Mouse (Mus musculus) forebrain, postnatal 0 days (tissue): Measurements from ENCODE around the gene Cbln3. TPM values are rescaled to one million over a fixed set of nuclear protein-coding genes. Genes with fewer than 3 reads are reported as not detected.

Experiments
- ATAC-seq: fragments of 200-750 bp; cut with Nextera tagmentation; 2 replicates; pipeline ENCODE4 v1.8.0; 2017; ENCODE audit warnings: mild to moderate bottlenecking, moderate library complexity
- DNase-seq: peaks from one replicate; pipeline ENCODE4 v3.0.0-alpha.2; 2015
- H3K27ac ChIP-seq: fragments of 300-500 bp; sonication (generic); 2 replicates; pipeline ENCODE4 v1.5.1; 2014; ENCODE audit warnings: low read depth, mild to moderate bottlenecking, antibody characterized with exemption, low read length, moderate library complexity, mixed read lengths
- H3K27me3 ChIP-seq: fragments of 300-500 bp; sonication (generic); 2 replicates; pipeline ENCODE4 v1.6.1; 2014; ENCODE audit warnings: mild to moderate bottlenecking, low read length, mixed read lengths; ENCODE audit not compliant: insufficient read depth
- H3K36me3 ChIP-seq: fragments of 300-500 bp; sonication (generic); 2 replicates; pipeline ENCODE4 v1.6.1; 2014; ENCODE audit warnings: mild to moderate bottlenecking, moderate library complexity; ENCODE audit not compliant: insufficient read depth
- H3K4me1 ChIP-seq: fragments of 300-500 bp; sonication (generic); 2 replicates; pipeline ENCODE4 v1.6.1; 2014; ENCODE audit warnings: antibody characterized with exemption; ENCODE audit not compliant: insufficient read depth
- H3K4me2 ChIP-seq: fragments of 300-500 bp; sonication (generic); 2 replicates; pipeline ENCODE4 v1.6.1; 2014; ENCODE audit warnings: low read depth, mild to moderate bottlenecking, moderate library complexity
- H3K4me3 ChIP-seq: fragments of 300-500 bp; sonication (generic); 2 replicates; pipeline ENCODE4 v1.5.1; 2014; ENCODE audit warnings: low read depth, low read length, mixed read lengths
- H3K9ac ChIP-seq: fragments of 300-500 bp; sonication (generic); 2 replicates; pipeline ENCODE4 v1.6.1; 2014; ENCODE audit warnings: mild to moderate bottlenecking
- H3K9me3 ChIP-seq: fragments of 300-500 bp; sonication (generic); 2 replicates; pipeline ENCODE4 v1.6.1; 2016; ENCODE audit warnings: low read length
- CTCF ChIP-seq: sonication (generic); IDR thresholded peaks from 2 replicates; pipeline ENCODE4 v1.5.1; 2016; ENCODE audit warnings: antibody characterized with exemption, control low read depth, low read depth
- WGBS: fragments of 180-500 bp; shearing (Covaris S2); extraction: QIAGEN DNeasy Blood & Tissue Kit; methylation state at CpG from one replicate; pipeline ENCODE4 v1.1.7; 2014; 5-methylcytosine and 5-hydroxymethylcytosine counted together
- polyA plus RNA-seq: library from polyadenylated mRNA; unstranded; fragments of >200 nt; fragmentation: Nextera tagmentation; extraction: Ambion mirVana; gene quantifications from 2 replicates; pipeline ENCODE4 v1.2.1, GENCODE M21; 2015
- total RNA-seq: library from RNA; depleted of rRNA; stranded (reverse); fragments of >200 nt; gene quantifications from 2 replicates; pipeline ENCODE4 v1.2.3, GENCODE M21; 2014

Gene Cbln3
- total and polyA plus RNA-seq, 2 experiments from 2014 or later, result 0.29 to 0.33 TPM

DNA sequence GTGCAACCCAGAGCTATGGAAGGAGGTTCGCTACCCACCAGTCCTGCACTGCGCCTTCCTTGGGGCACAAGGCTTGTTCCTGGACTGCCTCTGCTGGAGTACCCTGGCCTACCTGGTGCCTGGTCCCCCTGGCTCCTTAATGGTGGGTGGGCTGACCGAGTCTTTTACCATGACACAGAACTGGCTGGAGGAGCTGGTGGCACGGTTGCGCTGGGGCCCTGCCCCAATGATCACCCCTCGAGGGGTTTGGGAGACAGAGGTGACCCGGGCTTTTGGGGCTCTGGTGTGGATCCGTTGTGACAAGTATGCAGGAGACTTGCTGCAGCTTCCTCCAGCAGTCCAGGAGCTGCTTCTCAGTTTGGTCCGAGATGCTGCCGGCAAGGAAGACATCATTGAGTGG lies 21.2 kb downstream of the Cbln3 start:
- Histone ChIP-seq H3K27ac (no peak overlapping the region), H3K36me3 (peaks cover 37% of the 10 kb centered on the region)
- no peak for TF ChIP-seq CTCF

DNA sequence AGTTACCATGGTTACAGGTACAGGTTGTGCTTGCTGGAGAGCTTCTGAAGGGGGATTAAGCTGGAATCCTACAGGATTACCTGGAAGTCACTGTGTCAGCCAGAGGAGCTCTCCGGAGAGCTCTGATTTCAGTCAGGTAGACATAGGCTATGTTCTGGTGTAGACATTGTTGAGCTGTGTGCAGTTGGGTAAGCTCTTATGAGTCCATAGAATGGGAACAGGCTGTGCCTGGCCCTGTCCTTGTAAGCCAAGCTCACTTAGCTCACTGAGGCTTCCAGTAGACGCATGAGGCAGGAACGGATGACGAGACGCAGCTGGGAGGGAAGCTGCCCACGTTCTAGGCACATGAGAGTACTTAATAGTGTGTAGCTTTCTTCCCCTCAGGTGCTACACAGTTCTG lies 22.0 kb downstream of the Cbln3 start:
- no peak for ATAC-seq

More for the DNA sequence above, 21.2 kb downstream of the Cbln3 start:
- Histone ChIP-seq H3K4me3 (no peak overlapping the region), H3K4me1 (no peaks in the 10 kb centered on the region), H3K9me3 (no peaks in the 10 kb centered on the region), H3K27me3 (no peaks in the 10 kb centered on the region), H3K9ac (no peak overlapping the region), H3K4me2 (no peak overlapping the region)
- ATAC-seq (no peak), DNase-seq (no peak)
- 94% methylated on average over 10 of the region's 10 CpGs for WGBS

DNA sequence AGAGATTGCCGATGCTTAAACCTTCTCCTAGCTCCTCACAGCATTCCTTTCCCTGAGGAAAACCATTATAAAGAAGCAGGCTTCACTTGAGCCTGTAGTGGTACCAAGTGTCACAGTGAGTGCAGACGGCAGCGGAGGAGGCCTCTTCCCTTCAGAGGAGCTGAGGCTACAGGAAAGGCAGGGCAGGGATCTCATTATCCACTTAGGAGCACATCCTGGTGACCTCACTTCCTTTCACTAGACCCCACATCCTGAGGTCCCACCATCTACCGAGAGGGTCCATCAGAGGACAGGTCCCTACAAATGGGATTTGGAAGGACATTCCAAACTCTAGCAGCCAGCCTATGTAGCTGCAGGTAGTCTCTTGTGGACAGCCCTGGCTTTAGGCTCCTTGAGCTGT lies 26.6 kb downstream of the Cbln3 start:
- DNase-seq, result no peak
- no peak for TF ChIP-seq CTCF
- H3K9me3 ChIP-seq, result no peaks in the 10 kb centered on the region
- H3K27ac ChIP-seq, result no peak overlapping the region
- peaks cover 15% of the 10 kb centered on the region for H3K4me1 ChIP-seq
- no peak overlapping the region for H3K4me2 ChIP-seq
- ATAC-seq, result no peak
- H3K36me3 ChIP-seq, result no peaks in the 10 kb centered on the region
- 72% methylated on average over 4 of the region's 4 CpGs for WGBS
- no peak overlapping the region for H3K4me3 ChIP-seq
- H3K27me3 ChIP-seq, result no peaks in the 10 kb centered on the region
- 0 out of 2 replicates have a peak overlapping the region, but pooled peaks have one; percentile 14 for H3K9ac ChIP-seq

More for the DNA sequence above, 22.0 kb downstream of the Cbln3 start:
- H3K4me2 ChIP-seq, result no peak overlapping the region
- TF ChIP-seq CTCF, result no peak
- no peak overlapping the region for H3K4me3 ChIP-seq
- H3K27me3 ChIP-seq, result no peaks in the 10 kb centered on the region
- no peak overlapping the region for H3K27ac ChIP-seq
- no peak for DNase-seq
- H3K9me3 ChIP-seq, result no peaks in the 10 kb centered on the region
- H3K9ac ChIP-seq, result no peak overlapping the region
- 76% methylated on average over 6 of the region's 6 CpGs for WGBS
- H3K36me3 ChIP-seq, result peaks cover 33% of the 10 kb centered on the region
- H3K4me1 ChIP-seq, result no peaks in the 10 kb centered on the region; the same call in 1 of the 2 replicates

DNA sequence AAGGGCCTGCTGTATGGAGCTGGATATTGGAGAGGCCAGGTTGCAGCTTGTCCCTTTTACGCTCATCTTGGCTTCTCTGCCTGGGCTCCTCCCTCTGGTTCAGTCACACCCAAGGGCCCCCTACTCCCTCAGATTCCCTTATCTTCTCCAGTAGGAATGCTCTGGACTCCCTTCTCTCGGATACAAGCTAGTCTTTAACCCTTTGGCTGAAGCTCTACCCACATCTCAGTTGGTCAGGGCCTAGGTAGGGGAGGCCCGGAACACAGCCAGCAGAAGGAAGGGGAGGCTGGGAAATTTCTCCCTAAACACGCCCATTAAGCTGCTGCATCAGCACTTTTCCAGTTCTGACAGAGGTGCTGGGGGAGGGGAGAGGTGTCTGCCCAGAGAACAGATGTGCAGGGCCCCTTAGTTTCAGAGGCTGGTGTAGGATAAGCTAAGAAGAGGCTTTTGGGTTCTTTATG lies 29.1 kb downstream of the Cbln3 start:
- Histone ChIP-seq H3K4me2 (peak overlapping the region; percentile 82), H3K27me3 (no peaks in the 10 kb centered on the region), H3K4me1 (peaks cover 15% of the 10 kb centered on the region), H3K4me3 (peak overlapping the region; percentile 67), H3K27ac (peak overlapping the region; percentile 84), H3K9ac (peak overlapping the region; percentile 83), H3K9me3 (no peaks in the 10 kb centered on the region), H3K36me3 (no peaks in the 10 kb centered on the region)
- peak; percentile 55 for DNase-seq
- 1% methylated on average over 4 of the region's 4 CpGs for WGBS
- peak; percentile 11; the same call in 1 of the 2 replicates for ATAC-seq
- no peak for TF ChIP-seq CTCF

DNA sequence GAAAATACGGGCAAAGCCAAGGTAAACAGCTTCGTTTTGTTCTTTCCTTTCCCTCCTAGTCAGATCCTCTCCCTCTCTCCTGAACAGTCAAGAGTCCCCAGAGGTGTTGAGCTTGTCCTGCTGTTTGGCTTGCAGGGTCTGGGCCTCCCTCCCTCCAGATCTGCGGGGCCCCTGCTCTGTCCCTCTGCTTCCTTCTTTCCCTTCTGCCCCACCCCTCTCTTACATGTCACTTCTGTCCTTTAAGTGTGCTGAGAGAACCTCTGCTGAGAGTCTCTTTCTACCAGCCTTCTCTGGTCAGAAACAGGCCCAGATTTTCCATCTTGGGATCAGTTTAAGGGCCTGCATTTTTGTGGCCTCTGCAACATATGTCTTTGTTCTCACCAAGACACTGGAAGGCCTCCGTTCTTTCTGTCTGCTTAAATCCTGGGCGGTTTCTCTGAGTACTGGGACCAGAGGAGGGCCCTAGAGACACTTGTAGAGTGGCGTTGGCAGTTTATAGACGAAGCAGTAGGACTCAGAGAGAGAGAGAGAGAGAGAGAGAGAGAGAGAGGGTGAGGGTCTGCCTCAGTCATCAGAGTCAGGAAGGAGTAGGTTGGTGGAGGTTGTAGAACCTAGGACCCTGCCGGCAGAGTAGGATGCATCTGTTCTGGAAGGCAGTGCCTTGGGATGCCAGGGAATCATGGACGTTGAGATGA lies 29.6 kb downstream of the Cbln3 start:
- Histone ChIP-seq H3K9me3 (no peaks in the 10 kb centered on the region), H3K27ac (peak overlapping the region; percentile 84), H3K4me2 (peak overlapping the region; percentile 82), H3K9ac (peak overlapping the region; percentile 83), H3K27me3 (no peaks in the 10 kb centered on the region), H3K4me1 (peaks cover 15% of the 10 kb centered on the region), H3K36me3 (no peaks in the 10 kb centered on the region), H3K4me3 (peak overlapping the region; percentile 67)
- ATAC-seq (peak; percentile 25), DNase-seq (peak; percentile 60)
- 0% methylated on average over 9 of the region's 9 CpGs for WGBS
- TF ChIP-seq CTCF, result no peak

DNA sequence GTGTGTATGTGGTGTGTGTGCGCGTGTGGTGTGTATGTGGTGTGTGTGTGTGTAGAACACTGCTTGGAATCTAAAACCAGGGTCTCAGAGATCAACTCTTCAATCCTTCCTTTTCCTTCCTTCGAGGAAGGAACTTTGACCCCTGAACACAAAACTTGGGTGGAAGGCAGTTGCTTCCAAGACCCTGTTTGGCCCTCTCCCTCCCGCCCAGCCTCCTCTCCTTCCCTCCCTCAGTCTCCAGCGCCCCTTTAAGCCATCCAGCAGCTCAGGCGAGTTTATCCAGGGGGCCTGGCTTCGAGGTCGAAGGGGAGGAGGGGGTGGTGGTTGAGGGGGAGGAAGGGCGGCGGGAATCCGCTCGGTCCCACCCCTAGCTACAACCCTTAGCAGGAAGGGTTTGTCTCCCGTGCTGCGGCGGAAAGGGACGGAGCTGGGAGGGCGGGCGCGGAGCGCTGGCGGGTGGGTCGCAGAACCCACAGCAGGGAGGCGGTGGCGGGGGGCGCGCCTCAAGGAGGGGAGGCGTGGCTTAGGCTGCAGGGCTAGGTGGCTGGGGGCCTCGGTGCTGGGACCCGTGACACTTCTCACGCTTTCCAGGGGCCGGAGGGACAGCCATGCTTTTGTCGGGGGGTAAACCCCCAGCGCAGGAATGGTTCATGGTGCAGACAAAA lies 30.4 kb downstream of the Cbln3 start, which contains the start of gene Nynrin:
Gene Nynrin, plus strand, starts transcription at position 390 of the 665 bp plus-strand sequence.
- Histone ChIP-seq H3K9me3 (no peaks in the 10 kb centered on the region), H3K4me2 (peak within 1 kb of the TSS; percentile 82), H3K9ac (peak within 1 kb of the TSS; percentile 83), H3K27me3 (no peaks in the 10 kb centered on the region), H3K4me1 (peaks cover 15% of the 10 kb centered on the region), H3K36me3 (no peaks in the 10 kb centered on the region), H3K4me3 (peak within 1 kb of the TSS; percentile 67), H3K27ac (peak within 1 kb of the TSS; percentile 84)
- TF ChIP-seq CTCF, result no peak
- peak; percentile 79 for ATAC-seq
- peak; percentile 77 for DNase-seq
- 2% methylated on average over 31 of the region's 33 CpGs for WGBS
